Mouse (Mus musculus) thymus, postnatal 0 days (tissue): ENCODE data around the gene Ano5. TPM values are rescaled to one million over a fixed set of nuclear protein-coding genes. Genes with fewer than 3 reads are reported as not detected.

Source experiments
- DNase-seq: peaks from one replicate; pipeline ENCODE4 v3.0.0-alpha.2; 2015; ENCODE audit warnings: low spot score
- polyA plus RNA-seq: library from polyadenylated mRNA; unstranded; fragments of >200 nt; fragmentation: Nextera tagmentation; extraction: Ambion mirVana; gene quantifications from 2 replicates; pipeline ENCODE4 v1.2.1, GENCODE M21; 2015

Gene Ano5
- polyA plus RNA-seq, 1 experiment from 2014 or later, result 0.04 TPM

GRCm38 (mm10) chr7:51628349-51628748 is 117.5 kb downstream of the Ano5 start:
- DNase-seq, result no peak

- no peak for DNase-seq
These were observed 118.4 kb downstream of the Ano5 start for GRCm38 (mm10) chr7:51629206-51629605.

- DNase-seq, result no peak
These were observed 120.3 kb downstream of the Ano5 start for GRCm38 (mm10) chr7:51631171-51631570.

- no peak for DNase-seq
These were observed 121.9 kb downstream of the Ano5 start for GRCm38 (mm10) chr7:51632543-51633229.

- no peak for DNase-seq
These were observed 122.5 kb downstream of the Ano5 start for GRCm38 (mm10) chr7:51633230-51633844.

Other genes starting within 250 kb of the Ano5 start
- gene Slc17a6, start 111.0 kb downstream of the Ano5 start, polyA plus RNA-seq, result 0.13 and 0.27 TPM in 2 replicates